Mouse (Mus musculus): Measurements from ENCODE around the gene D6Ertd527e. TPM values are rescaled to one million over a fixed set of nuclear protein-coding genes. Genes with fewer than 3 reads are reported as not detected.

Gene D6Ertd527e
- polyA plus RNA-seq, 1 experiment, result 0.09 TPM

GRCm38 (mm10) chr6:87099261-87099660 is 5.3 kb upstream of the D6Ertd527e start:
- WGBS, result 21% methylated on average over 3 of the region's 3 CpGs
- Histone ChIP-seq H3K36me3 (ENCODE audit: control insufficient read depth, insufficient read depth, low read length) (no peaks in the 10 kb centered on the region), H3K4me3 (ENCODE audit: insufficient read depth, low read depth, low read length) (no peak overlapping the region), H3K27me3 (replicated peaks; ENCODE audit: control insufficient read depth, insufficient read depth, low read length) (no peaks in the 10 kb centered on the region), H3K4me1 (ENCODE audit: control insufficient read depth, insufficient read depth, low read length) (no peaks in the 10 kb centered on the region), H3K27ac (ENCODE audit: insufficient read depth, low read depth, low read length) (no peak overlapping the region)
- no peak for DNase-seq
- TF ChIP-seq CTCF (conservative IDR thresholded peaks at IDR 0.05; ENCODE audit: insufficient read depth, insufficient read length, low read depth, low read length), result no peak
- TF ChIP-seq POLR2A (IDR thresholded peaks at IDR 0.05; ENCODE audit: low read depth, low read length), result no peak

GRCm38 (mm10) chr6:87099671-87100296 is 4.8 kb upstream of the D6Ertd527e start:
- Histone ChIP-seq H3K4me1 (ENCODE audit: control insufficient read depth, insufficient read depth, low read length) (no peaks in the 10 kb centered on the region), H3K4me3 (ENCODE audit: insufficient read depth, low read depth, low read length) (no peak overlapping the region), H3K36me3 (ENCODE audit: control insufficient read depth, insufficient read depth, low read length) (no peaks in the 10 kb centered on the region), H3K27ac (ENCODE audit: insufficient read depth, low read depth, low read length) (no peak overlapping the region), H3K27me3 (replicated peaks; ENCODE audit: control insufficient read depth, insufficient read depth, low read length) (no peaks in the 10 kb centered on the region)
- no peak for TF ChIP-seq CTCF (conservative IDR thresholded peaks at IDR 0.05; ENCODE audit: insufficient read depth, insufficient read length, low read depth, low read length)
- TF ChIP-seq POLR2A (IDR thresholded peaks at IDR 0.05; ENCODE audit: low read depth, low read length), result no peak
- WGBS, result 64% methylated on average over 7 of the region's 7 CpGs
- no peak for DNase-seq

GRCm38 (mm10) chr6:87100297-87101020 is 4.1 kb upstream of the D6Ertd527e start:
- WGBS, result 81% methylated on average over 9 of the region's 9 CpGs
- Histone ChIP-seq H3K4me1 (ENCODE audit: control insufficient read depth, insufficient read depth, low read length) (no peaks in the 10 kb centered on the region), H3K4me3 (ENCODE audit: insufficient read depth, low read depth, low read length) (no peak overlapping the region), H3K36me3 (ENCODE audit: control insufficient read depth, insufficient read depth, low read length) (no peaks in the 10 kb centered on the region), H3K27ac (ENCODE audit: insufficient read depth, low read depth, low read length) (no peak overlapping the region), H3K27me3 (replicated peaks; ENCODE audit: control insufficient read depth, insufficient read depth, low read length) (no peaks in the 10 kb centered on the region)
- no peak for DNase-seq
- TF ChIP-seq CTCF (conservative IDR thresholded peaks at IDR 0.05; ENCODE audit: insufficient read depth, insufficient read length, low read depth, low read length) (no peak), POLR2A (IDR thresholded peaks at IDR 0.05; ENCODE audit: low read depth, low read length) (no peak)

- TF ChIP-seq CTCF (conservative IDR thresholded peaks at IDR 0.05; ENCODE audit: insufficient read depth, insufficient read length, low read depth, low read length), result peak; percentile 86
- no peak for TF ChIP-seq POLR2A (IDR thresholded peaks at IDR 0.05; ENCODE audit: low read depth, low read length)
- 11% methylated on average over 12 of the region's 12 CpGs for WGBS
- Histone ChIP-seq H3K27me3 (replicated peaks; ENCODE audit: control insufficient read depth, insufficient read depth, low read length) (no peaks in the 10 kb centered on the region), H3K27ac (ENCODE audit: insufficient read depth, low read depth, low read length) (no peak overlapping the region), H3K4me3 (ENCODE audit: insufficient read depth, low read depth, low read length) (0 out of 2 replicates have a peak overlapping the region, but pooled peaks have one; percentile 2), H3K4me1 (ENCODE audit: control insufficient read depth, insufficient read depth, low read length) (no peaks in the 10 kb centered on the region), H3K36me3 (ENCODE audit: control insufficient read depth, insufficient read depth, low read length) (no peaks in the 10 kb centered on the region)
- DNase-seq, result peak; percentile 83
These were observed 3.1 kb upstream of the D6Ertd527e start for GRCm38 (mm10) chr6:87101281-87101954.

- H3K4me1 ChIP-seq (ENCODE audit: control insufficient read depth, insufficient read depth, low read length), result no peaks in the 10 kb centered on the region
- no peak for TF ChIP-seq CTCF (conservative IDR thresholded peaks at IDR 0.05; ENCODE audit: insufficient read depth, insufficient read length, low read depth, low read length)
- no peak overlapping the region for H3K27ac ChIP-seq (ENCODE audit: insufficient read depth, low read depth, low read length)
- H3K36me3 ChIP-seq (ENCODE audit: control insufficient read depth, insufficient read depth, low read length), result no peaks in the 10 kb centered on the region
- WGBS, result 12% methylated on average over 4 of the region's 4 CpGs
- no peak for DNase-seq
- no peaks in the 10 kb centered on the region for H3K27me3 ChIP-seq (replicated peaks; ENCODE audit: control insufficient read depth, insufficient read depth, low read length)
- H3K4me3 ChIP-seq (ENCODE audit: insufficient read depth, low read depth, low read length), result no peak overlapping the region
These were observed 2.6 kb upstream of the D6Ertd527e start for GRCm38 (mm10) chr6:87101955-87102353.

- TF ChIP-seq CTCF (conservative IDR thresholded peaks at IDR 0.05; ENCODE audit: insufficient read depth, insufficient read length, low read depth, low read length) (no peak), POLR2A (IDR thresholded peaks at IDR 0.05; ENCODE audit: low read depth, low read length) (no peak)
- DNase-seq, result peak; percentile 34
- Histone ChIP-seq H3K27ac (ENCODE audit: insufficient read depth, low read depth, low read length) (no peak overlapping the region), H3K4me1 (ENCODE audit: control insufficient read depth, insufficient read depth, low read length) (no peaks in the 10 kb centered on the region), H3K4me3 (ENCODE audit: insufficient read depth, low read depth, low read length) (no peak overlapping the region), H3K27me3 (replicated peaks; ENCODE audit: control insufficient read depth, insufficient read depth, low read length) (no peaks in the 10 kb centered on the region), H3K36me3 (ENCODE audit: control insufficient read depth, insufficient read depth, low read length) (no peaks in the 10 kb centered on the region)
- 24% methylated on average over 7 of the region's 7 CpGs for WGBS
These were observed 2.1 kb upstream of the D6Ertd527e start for GRCm38 (mm10) chr6:87102421-87102911.

GRCm38 (mm10) chr6:87103314-87103713 is 1.2 kb upstream of the D6Ertd527e start:
- no peaks in the 10 kb centered on the region for H3K27me3 ChIP-seq (replicated peaks; ENCODE audit: control insufficient read depth, insufficient read depth, low read length)
- 100% methylated on average over 1 of the region's 1 CpGs for WGBS
- no peak overlapping the region for H3K27ac ChIP-seq (ENCODE audit: insufficient read depth, low read depth, low read length)
- no peak for DNase-seq
- H3K36me3 ChIP-seq (ENCODE audit: control insufficient read depth, insufficient read depth, low read length), result no peaks in the 10 kb centered on the region
- H3K4me3 ChIP-seq (ENCODE audit: insufficient read depth, low read depth, low read length), result no peak overlapping the region
- TF ChIP-seq POLR2A (IDR thresholded peaks at IDR 0.05; ENCODE audit: low read depth, low read length), result no peak
- TF ChIP-seq CTCF (conservative IDR thresholded peaks at IDR 0.05; ENCODE audit: insufficient read depth, insufficient read length, low read depth, low read length), result no peak
- no peaks in the 10 kb centered on the region for H3K4me1 ChIP-seq (ENCODE audit: control insufficient read depth, insufficient read depth, low read length)
